Mouse (Mus musculus) cortical plate, adult 2 months (tissue): ENCODE data around the gene Agpat2.

Experiments used
- CTCF ChIP-seq: fragments of 200-500 bp; IDR thresholded peaks from 2 replicates; pipeline ENCODE4 v1.5.1; 2011; ENCODE audit warnings: mild to moderate bottlenecking, control low read depth, low read length; ENCODE audit not compliant: insufficient read depth; ENCODE audit errors: extremely low read depth
- POLR2A ChIP-seq: fragments of 200-500 bp; IDR thresholded peaks from 2 replicates; pipeline ENCODE4 v1.6.1; 2011; ENCODE audit warnings: mild to moderate bottlenecking, low read length, control low read depth; ENCODE audit not compliant: insufficient read depth; ENCODE audit errors: extremely low read depth

DNA sequence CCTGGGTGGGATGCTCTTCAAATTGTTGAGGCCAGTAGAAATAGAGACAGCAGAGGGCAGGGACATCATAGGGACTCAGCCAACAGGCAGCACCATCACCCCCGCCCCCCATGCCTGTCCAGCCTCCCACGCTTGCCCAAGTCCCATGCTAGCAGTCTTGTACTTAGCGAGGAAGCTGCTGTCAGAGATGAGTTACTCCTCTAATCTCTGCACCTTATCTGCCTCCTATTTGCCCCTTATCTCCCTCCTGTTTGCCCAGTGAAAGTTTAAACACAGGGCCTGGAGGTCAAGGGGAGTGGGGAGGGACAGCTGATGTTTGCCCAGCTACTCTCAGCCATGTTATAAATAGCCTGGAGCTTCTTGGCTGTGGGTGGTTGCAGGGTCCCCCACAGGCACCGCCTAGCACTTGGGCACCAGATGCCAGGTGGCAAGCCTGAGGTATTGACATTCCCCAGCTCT is 47.7 kb downstream of the Agpat2 start:
- TF ChIP-seq POLR2A = no peak
- TF ChIP-seq CTCF = no peak
